Mouse (Mus musculus) spleen, adult 2 months (tissue): Measurements from ENCODE around the gene Limk2. TPM values are rescaled to one million over a fixed set of nuclear protein-coding genes. Genes with fewer than 3 reads are reported as not detected.

Experiments
- DNase-seq, 2 experiments: peaks; one replicate each; pipeline versions ENCODE4 v3.0.0 to v3.0.0-alpha.2; 2012 to 2021; ENCODE audit warnings: low spot score in 2 of 2, low read depth in 1 of 2
- H3K27ac ChIP-seq: fragments of 200-500 bp; 2 replicates; pipeline ENCODE4 v1.5.1; 2012; ENCODE audit warnings: low read length, inconsistent platforms; ENCODE audit not compliant: insufficient read depth
- H3K27me3 ChIP-seq: fragments of 200-500 bp; 2 replicates; pipeline ENCODE4 v1.6.1; 2012; ENCODE audit warnings: mild to moderate bottlenecking, moderate library complexity, low read length, inconsistent platforms; ENCODE audit not compliant: control insufficient read depth, insufficient read depth
- H3K36me3 ChIP-seq: fragments of 200-500 bp; 2 replicates; pipeline ENCODE4 v1.6.1; 2012; ENCODE audit warnings: mild to moderate bottlenecking, low read length, inconsistent platforms; ENCODE audit not compliant: control insufficient read depth, insufficient read depth
- H3K4me1 ChIP-seq: fragments of 200-500 bp; 2 replicates; pipeline ENCODE4 v1.6.1; 2011; ENCODE audit warnings: inconsistent platforms; ENCODE audit not compliant: control insufficient read depth, insufficient read depth, insufficient read length
- H3K4me3 ChIP-seq: fragments of 200-500 bp; 2 replicates; pipeline ENCODE4 v1.5.1; 2011; ENCODE audit warnings: mild to moderate bottlenecking, inconsistent platforms; ENCODE audit not compliant: insufficient read depth, insufficient read length; ENCODE audit errors: extremely low read depth
- CTCF ChIP-seq: fragments of 200-500 bp; IDR thresholded peaks from 2 replicates; pipeline ENCODE4 v1.5.1; 2011; ENCODE audit warnings: mild to moderate bottlenecking, inconsistent platforms; ENCODE audit not compliant: insufficient read depth, insufficient read length, insufficient replicate concordance; ENCODE audit errors: extremely low read depth
- POLR2A ChIP-seq: fragments of 200-500 bp; IDR thresholded peaks from 2 replicates; pipeline ENCODE4 v1.6.1; 2011; ENCODE audit warnings: low read depth, low read length, inconsistent platforms
- WGBS: fragments of 180-500 bp; shearing (Covaris S2); methylation state at CpG from one replicate; pipeline ENCODE4 v1.1.7; 2018; 5-methylcytosine and 5-hydroxymethylcytosine counted together
- polyA plus RNA-seq: library from polyadenylated mRNA; depleted of rRNA; stranded (reverse); fragments of >200 nt; gene quantifications from 2 replicates; pipeline ENCODE4 v1.2.3, GENCODE M21; 2012

The Limk2 gene
- polyA plus RNA-seq, 1 experiment, result 66.6 TPM

DNA sequence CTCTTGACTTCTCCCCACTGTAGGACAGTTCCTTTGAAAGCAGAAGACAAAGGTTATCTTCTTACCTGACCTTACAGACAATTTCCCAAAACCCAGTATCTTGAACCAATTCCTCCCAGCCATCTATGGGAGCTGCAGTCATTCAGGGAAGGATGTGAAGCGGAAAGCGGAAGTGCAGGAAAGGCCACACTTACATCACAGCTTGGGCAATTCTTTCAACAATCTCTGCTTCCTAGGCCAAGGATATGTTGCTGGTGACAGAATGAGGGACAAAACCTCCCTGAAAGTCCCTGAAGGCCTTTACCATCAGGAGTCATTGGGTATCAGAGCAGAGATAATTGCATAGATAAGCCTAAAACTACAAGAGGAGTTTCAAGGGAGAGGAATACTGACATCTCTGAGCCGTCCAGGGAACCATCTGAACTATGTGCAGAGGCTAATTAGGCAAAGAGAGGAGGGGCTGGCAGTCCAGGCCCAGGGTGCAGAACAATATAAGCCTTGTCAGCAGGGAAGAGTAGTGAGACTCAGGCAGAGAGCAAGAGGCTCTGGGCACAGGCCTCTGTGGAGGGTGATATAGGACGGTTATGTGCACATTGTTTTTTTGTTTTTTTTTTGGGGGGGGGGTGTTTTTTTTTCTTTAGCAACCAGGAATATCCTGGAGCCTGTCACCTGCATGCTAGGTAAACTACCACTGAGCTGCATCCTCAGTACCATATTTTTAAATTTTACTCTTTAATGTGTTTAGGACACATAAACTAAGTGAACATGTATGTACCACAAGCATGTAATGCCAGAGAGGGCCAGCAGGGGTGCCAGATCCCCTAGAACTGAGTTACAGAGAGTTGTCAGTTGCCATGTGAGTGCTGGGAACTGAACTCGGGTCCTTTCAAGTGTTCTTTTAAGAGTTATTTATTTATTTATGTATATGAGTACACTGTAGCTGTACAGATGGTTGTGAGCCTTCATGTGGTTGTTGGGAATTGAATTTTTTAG, 26.1 kb downstream of the Limk2 start:
- no peak overlapping the region for H3K4me3 ChIP-seq
- peaks cover 6% of the 10 kb centered on the region; the same call in 1 of the 2 replicates for H3K36me3 ChIP-seq
- no peak for DNase-seq
- no peak for TF ChIP-seq CTCF
- TF ChIP-seq POLR2A, result no peak
- whole genome bisulfite sequencing, result 90% methylated on average over 5 of the region's 5 CpGs
- H3K4me1 ChIP-seq, result no peaks in the 10 kb centered on the region
- no peak overlapping the region for H3K27ac ChIP-seq
- H3K27me3 ChIP-seq, result no peaks in the 10 kb centered on the region

DNA sequence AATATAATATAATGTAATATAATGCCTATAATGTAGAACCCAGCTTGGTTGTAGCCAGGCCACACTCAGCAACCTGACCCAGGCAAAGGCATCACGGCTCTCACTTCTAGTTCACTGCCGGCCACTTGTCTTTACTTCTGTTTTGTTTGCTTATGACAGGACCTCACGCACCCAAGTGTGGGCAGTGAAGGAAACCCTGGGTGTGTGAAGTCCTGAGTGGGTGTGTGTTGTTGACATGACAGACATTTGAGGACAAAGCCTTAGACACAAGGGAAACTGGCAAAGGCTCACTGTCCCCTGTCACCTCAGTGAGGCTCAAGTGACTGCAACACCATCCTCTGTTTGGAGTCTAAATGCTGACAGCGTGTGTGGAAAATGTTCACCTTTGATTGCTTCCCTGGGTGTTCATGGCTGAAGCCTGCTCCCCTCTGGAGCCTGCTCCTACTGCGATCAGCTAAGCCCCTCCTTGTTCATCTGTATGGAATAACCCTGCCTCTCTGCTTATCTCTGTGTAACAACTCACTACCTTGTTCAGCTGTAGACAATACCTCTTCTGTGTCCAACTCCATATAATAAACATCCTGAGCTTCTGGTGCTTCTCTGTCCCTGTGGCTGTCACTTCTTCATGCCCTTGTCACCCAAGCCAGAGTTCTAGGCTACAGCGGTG, 27.7 kb downstream of the Limk2 start:
- no peak for DNase-seq
- TF ChIP-seq CTCF (no peak), POLR2A (no peak)
- Histone ChIP-seq H3K4me3 (no peak overlapping the region), H3K36me3 (peaks cover 6% of the 10 kb centered on the region; the same call in 1 of the 2 replicates), H3K27ac (no peak overlapping the region), H3K27me3 (no peaks in the 10 kb centered on the region), H3K4me1 (no peaks in the 10 kb centered on the region)
- 93% methylated on average over 6 of the region's 6 CpGs for WGBS

DNA sequence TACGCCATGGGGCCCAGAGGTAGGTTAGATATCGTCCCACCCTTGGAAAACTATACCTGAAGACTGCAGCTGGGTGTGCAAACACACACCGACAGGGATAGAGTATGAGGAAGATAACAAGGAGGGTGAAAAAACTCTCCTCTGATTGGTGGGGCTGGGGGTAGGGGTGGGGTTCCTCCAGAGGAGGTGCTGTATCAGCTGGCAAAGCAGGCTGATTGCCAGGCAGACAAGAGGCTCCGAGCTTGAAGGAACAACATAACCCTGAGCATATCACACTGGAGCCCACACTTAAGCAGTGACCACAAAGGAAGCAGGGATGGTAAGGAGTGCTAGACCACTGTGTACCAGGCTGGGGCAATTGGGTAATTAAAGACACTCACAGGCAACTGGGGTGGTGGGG, 29.6 kb downstream of the Limk2 start:
- WGBS, result 55% methylated on average over 4 of the region's 4 CpGs
- no peak for DNase-seq
- Histone ChIP-seq H3K4me1 (no peaks in the 10 kb centered on the region), H3K27me3 (no peaks in the 10 kb centered on the region), H3K27ac (no peak overlapping the region), H3K36me3 (peaks cover 5% of the 10 kb centered on the region; the same call in 1 of the 2 replicates), H3K4me3 (no peak overlapping the region)
- no peak for TF ChIP-seq CTCF
- no peak for TF ChIP-seq POLR2A

DNA sequence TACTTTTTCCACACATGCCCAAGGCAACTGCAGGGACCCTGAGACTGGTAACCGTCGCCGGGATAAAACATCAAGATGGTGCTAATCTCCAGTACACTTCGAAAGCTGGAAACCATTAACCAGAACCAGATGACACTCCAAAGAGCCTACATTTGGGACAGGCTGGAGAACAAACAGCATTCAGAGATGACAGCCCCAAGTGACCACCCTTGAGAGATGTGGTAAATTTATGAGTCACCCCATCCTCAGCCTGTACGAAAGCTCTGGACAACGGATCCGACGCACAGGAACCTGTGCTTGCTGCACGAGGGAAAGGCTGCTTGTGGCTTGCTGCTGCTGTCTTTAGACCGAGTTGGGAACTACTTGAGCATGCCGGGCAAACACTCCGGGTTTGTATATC, 34.2 kb downstream of the Limk2 start:
- TF ChIP-seq CTCF (no peak), POLR2A (no peak)
- Histone ChIP-seq H3K27ac (no peak overlapping the region), H3K27me3 (no peaks in the 10 kb centered on the region), H3K4me3 (no peak overlapping the region), H3K4me1 (peaks cover 8% of the 10 kb centered on the region; the same call in 1 of the 2 replicates), H3K36me3 (no peaks in the 10 kb centered on the region; the same call in 1 of the 2 replicates)
- no peak for DNase-seq
- 91% methylated on average over 12 of the region's 12 CpGs for WGBS

DNA sequence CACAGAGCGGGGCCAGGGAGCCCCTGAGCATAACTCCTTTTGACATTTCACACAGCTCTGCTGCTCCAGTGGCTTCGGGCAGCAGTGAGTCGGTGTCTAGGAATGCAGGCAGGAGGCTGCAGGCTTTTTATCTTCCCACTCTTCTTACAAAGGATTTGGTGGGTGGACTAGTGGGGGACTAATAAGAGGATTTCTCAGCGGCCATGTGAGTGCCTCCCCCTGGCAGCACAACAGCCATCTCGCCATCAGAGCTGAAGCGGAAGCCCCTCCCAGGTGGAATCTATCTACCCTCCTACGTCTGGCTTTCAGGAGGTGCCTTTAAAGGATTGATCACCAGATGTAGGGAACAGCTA, 34.7 kb downstream of the Limk2 start:
- H3K4me1 ChIP-seq, result peaks cover 8% of the 10 kb centered on the region; the same call in 1 of the 2 replicates
- H3K4me3 ChIP-seq, result no peak overlapping the region
- 85% methylated on average over 7 of the region's 7 CpGs for WGBS
- TF ChIP-seq POLR2A (no peak), CTCF (no peak)
- H3K27ac ChIP-seq, result no peak overlapping the region
- peaks cover 1% of the 10 kb centered on the region; the same call in 1 of the 2 replicates for H3K36me3 ChIP-seq
- no peaks in the 10 kb centered on the region for H3K27me3 ChIP-seq
- no peak for DNase-seq

DNA sequence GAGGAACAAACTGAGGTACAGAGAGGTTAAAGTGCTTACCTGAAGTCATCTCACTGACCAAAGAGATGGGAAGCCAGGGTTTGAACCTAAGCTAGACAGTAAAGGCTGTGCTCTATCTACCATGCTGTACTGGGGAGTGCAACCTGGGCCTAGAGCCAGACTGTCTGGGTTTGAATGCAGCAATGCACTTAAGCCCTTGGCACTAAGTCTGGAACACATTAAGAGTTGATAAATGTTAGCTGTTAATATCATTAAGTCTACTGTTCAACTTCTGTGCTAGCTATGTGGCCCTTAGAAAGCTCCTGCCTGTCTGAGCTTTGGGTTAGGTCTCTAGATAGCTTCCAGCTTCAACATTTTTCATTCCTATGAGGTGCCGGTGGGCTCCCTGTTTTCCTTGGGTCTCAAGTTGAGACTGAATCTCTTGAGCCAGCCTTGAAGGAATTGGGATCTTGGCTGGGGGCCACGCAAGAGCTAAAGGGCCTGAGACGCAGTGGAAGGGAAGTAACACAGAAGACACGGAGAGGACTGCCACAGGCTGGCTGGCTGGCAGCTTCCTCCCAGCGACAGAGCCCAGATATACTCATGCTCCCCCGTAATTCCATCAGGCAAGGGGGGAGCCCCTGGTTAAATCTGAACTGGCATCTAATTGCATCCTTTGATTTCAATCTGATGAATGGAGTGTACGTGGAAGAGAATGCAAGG, 35.2 kb downstream of the Limk2 start:
- no peak for DNase-seq
- 79% methylated on average over 7 of the region's 7 CpGs for WGBS
- no peak for TF ChIP-seq CTCF
- no peak for TF ChIP-seq POLR2A

More for the DNA sequence above, 35.2 kb downstream of the Limk2 start:
- no peak overlapping the region for H3K4me3 ChIP-seq
- H3K4me1 ChIP-seq, result peaks cover 8% of the 10 kb centered on the region; the same call in 1 of the 2 replicates
- peaks cover 2% of the 10 kb centered on the region; the same call in 1 of the 2 replicates for H3K36me3 ChIP-seq
- no peaks in the 10 kb centered on the region for H3K27me3 ChIP-seq
- H3K27ac ChIP-seq, result no peak overlapping the region
